Mouse (Mus musculus) erythroblast, embryonic 14.5 days (primary cell): ENCODE data around the gene Prpf40a. TPM values are rescaled to one million over a fixed set of nuclear protein-coding genes. Genes with fewer than 3 reads are reported as not detected.
A peak's percentile ranks its signal among the peaks of the same experiment; 100 is the strongest.

Source experiments
- H3K27me3 ChIP-seq: 2 replicates; pipeline ENCODE4 v1.6.1; 2012; ENCODE audit warnings: inconsistent platforms; ENCODE audit not compliant: control insufficient read depth
- H3K36me3 ChIP-seq: 2 replicates; pipeline ENCODE4 v1.6.1; 2012; ENCODE audit warnings: mild to moderate bottlenecking, inconsistent platforms; ENCODE audit not compliant: control insufficient read depth
- H3K4me1 ChIP-seq: 2 replicates; pipeline ENCODE4 v1.6.1; 2012; ENCODE audit warnings: inconsistent platforms; ENCODE audit not compliant: control insufficient read depth
- H3K4me3 ChIP-seq: replicated peaks from 2 replicates; pipeline ENCODE3; 2012; ENCODE audit warnings: moderate library complexity, mild to moderate bottlenecking, inconsistent platforms
- H3K9me3 ChIP-seq: 2 replicates; pipeline ENCODE4 v1.6.1; 2012; ENCODE audit warnings: low read length, inconsistent platforms, mixed read lengths; ENCODE audit not compliant: control insufficient read depth
- GATA1 ChIP-seq: IDR thresholded peaks from 2 replicates; pipeline ENCODE4 v1.6.1; 2012; ENCODE audit warnings: low read length, inconsistent platforms, mixed read lengths
- TAL1 ChIP-seq: IDR thresholded peaks from 3 replicates; pipeline ENCODE4 v1.6.1; 2012; ENCODE audit warnings: low read length, inconsistent platforms, mixed read lengths
- polyA plus RNA-seq: library from polyadenylated mRNA; stranded (reverse); fragments of >175 nt; gene quantifications from 2 replicates; pipeline ENCODE4 v1.2.3, GENCODE M21; 2012

The Prpf40a gene
- polyA plus RNA-seq, 1 experiment = 0.88 TPM

DNA sequence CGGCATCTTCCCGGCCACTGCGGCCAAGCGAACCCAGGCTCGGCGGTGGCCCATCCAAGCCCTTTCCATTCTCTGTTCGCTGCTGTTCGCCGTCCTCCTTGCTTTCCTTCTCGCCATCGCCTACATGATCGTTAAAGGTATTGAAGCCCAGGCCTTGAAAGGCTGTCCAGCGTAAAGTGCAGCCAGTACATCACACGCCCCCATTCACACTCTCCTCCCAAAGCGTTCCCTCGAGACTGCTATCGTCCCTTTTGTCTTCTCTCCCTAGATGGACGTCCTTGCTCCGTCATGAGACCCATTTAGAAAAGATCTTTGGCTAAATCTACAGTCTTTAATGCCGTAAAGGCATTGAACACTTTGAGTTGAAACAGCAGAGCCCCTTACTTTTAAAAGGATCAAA lies 1.3 kb upstream of the Prpf40a start:
- H3K4me1 ChIP-seq = peaks cover 33% of the 10 kb centered on the region
- H3K9me3 ChIP-seq = no peaks in the 10 kb centered on the region
- peaks cover 65% of the 10 kb centered on the region for H3K36me3 ChIP-seq
- no peaks in the 10 kb centered on the region for H3K27me3 ChIP-seq
- peak overlapping the region; percentile 70 for H3K4me3 ChIP-seq
- TF ChIP-seq TAL1 (no peak), GATA1 (no peak)

GRCm38 (mm10) chr2:53191523-53192220 lies 588 bp upstream of the Prpf40a start, which contains the start of gene Arl6ip6:
TSS of gene Arl6ip6 (plus strand) at chr2:53191726.
- TF ChIP-seq TAL1 (no peak), GATA1 (no peak)
- Histone ChIP-seq H3K4me1 (peaks cover 36% of the 10 kb centered on the region), H3K9me3 (no peaks in the 10 kb centered on the region), H3K36me3 (peaks cover 63% of the 10 kb centered on the region), H3K27me3 (no peaks in the 10 kb centered on the region), H3K4me3 (peak within 1 kb of the TSS; percentile 70)

GRCm38 (mm10) chr2:53189811-53190210 lies 1.3 kb downstream of the Prpf40a start:
- Histone ChIP-seq H3K4me3 (peak overlapping the region; percentile 70), H3K36me3 (peaks cover 61% of the 10 kb centered on the region), H3K9me3 (no peaks in the 10 kb centered on the region), H3K27me3 (no peaks in the 10 kb centered on the region), H3K4me1 (peaks cover 31% of the 10 kb centered on the region)
- TF ChIP-seq TAL1 (no peak), GATA1 (no peak)

DNA sequence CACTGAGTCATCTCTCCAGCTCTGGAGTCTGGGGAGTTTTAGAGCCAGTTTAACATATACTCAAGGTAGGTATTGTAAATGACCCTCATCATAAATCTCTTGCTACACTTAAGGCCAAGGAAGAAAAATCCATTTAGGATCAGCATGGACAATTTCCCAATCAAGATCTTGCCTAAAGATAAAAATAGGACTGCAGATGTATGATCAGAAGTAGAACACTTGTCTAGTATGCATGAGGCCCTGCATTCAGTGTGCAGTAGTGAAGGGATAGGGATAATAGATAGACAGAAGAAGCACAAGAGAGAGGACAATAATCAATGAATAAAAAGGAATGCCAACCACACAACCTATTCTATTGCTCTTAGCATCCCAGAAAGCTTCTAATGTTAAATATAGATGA lies 11.2 kb downstream of the Prpf40a start:
- Histone ChIP-seq H3K9me3 (no peaks in the 10 kb centered on the region), H3K4me3 (no peak overlapping the region), H3K4me1 (peaks cover 8% of the 10 kb centered on the region), H3K36me3 (peaks cover 46% of the 10 kb centered on the region), H3K27me3 (no peaks in the 10 kb centered on the region)
- peak; percentile 52; the same call in 1 of the 2 replicates for TF ChIP-seq GATA1
- no peak for TF ChIP-seq TAL1

DNA sequence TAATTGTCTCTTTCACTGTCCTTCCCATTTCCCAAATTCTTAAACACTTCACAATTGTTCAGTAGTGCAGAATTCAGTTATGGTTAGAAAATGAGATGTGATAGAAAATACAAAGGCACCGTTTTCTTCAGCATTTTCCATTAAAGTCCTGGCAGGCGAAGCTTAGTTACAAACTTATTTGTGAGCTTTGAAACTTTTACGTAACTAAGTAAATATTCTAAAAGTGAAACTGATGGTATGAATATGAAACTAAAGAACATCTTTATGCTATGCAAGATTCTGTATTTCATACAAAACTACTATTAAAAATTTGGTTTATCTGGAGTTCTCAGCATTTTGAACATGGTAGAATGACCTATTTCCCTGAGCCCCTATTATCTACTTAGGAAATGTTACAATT lies 12.1 kb downstream of the Prpf40a start:
- H3K9me3 ChIP-seq = no peaks in the 10 kb centered on the region
- no peaks in the 10 kb centered on the region for H3K27me3 ChIP-seq
- peaks cover 47% of the 10 kb centered on the region for H3K36me3 ChIP-seq
- no peak overlapping the region for H3K4me3 ChIP-seq
- TF ChIP-seq GATA1 = no peak
- TF ChIP-seq TAL1 = no peak
- peaks cover 8% of the 10 kb centered on the region for H3K4me1 ChIP-seq

- no peak for TF ChIP-seq TAL1
- no peak for TF ChIP-seq GATA1
- H3K36me3 ChIP-seq = peaks cover 44% of the 10 kb centered on the region
- no peaks in the 10 kb centered on the region for H3K27me3 ChIP-seq
- no peaks in the 10 kb centered on the region for H3K9me3 ChIP-seq
- H3K4me1 ChIP-seq = no peaks in the 10 kb centered on the region
- H3K4me3 ChIP-seq = no peak overlapping the region
Observed at GRCm38 (mm10) chr2:53173966-53174365, 17.1 kb downstream of the Prpf40a start.

GRCm38 (mm10) chr2:53146852-53147251 lies 44.2 kb downstream of the Prpf40a start:
- no peak for TF ChIP-seq GATA1
- TF ChIP-seq TAL1 = no peak
- peaks cover 93% of the 10 kb centered on the region for H3K36me3 ChIP-seq
- H3K27me3 ChIP-seq = no peaks in the 10 kb centered on the region
- H3K4me3 ChIP-seq = no peak overlapping the region
- H3K9me3 ChIP-seq = no peaks in the 10 kb centered on the region
- no peaks in the 10 kb centered on the region for H3K4me1 ChIP-seq

GRCm38 (mm10) chr2:53131567-53131966 lies 59.5 kb downstream of the Prpf40a start:
- TF ChIP-seq TAL1 (no peak), GATA1 (no peak)
- Histone ChIP-seq H3K9me3 (no peaks in the 10 kb centered on the region), H3K4me3 (no peak overlapping the region), H3K4me1 (no peaks in the 10 kb centered on the region), H3K36me3 (peaks cover 15% of the 10 kb centered on the region), H3K27me3 (no peaks in the 10 kb centered on the region)

DNA sequence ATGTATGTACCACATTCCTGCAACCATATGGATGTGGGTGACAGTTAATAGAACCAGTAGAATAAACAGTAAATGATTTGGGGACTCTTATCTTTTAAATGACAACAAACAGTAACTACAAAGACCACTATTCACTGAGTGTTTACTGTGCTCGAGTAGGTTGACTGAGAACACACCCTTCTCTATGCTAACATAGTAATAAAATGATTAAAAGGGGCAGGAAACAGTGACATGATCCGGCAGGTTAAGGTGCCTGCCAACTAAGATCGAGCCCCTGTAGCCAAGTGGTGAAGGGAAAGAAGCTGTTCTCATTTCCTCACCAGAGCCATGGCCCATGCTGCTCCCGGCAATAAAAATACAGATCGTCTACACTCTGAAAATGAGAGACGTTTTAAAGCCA lies 62.0 kb downstream of the Prpf40a start:
- no peaks in the 10 kb centered on the region for H3K9me3 ChIP-seq
- TF ChIP-seq GATA1 = no peak
- no peak for TF ChIP-seq TAL1

GRCm38 (mm10) chr2:53125998-53126397 lies 65.1 kb downstream of the Prpf40a start:
- H3K27me3 ChIP-seq = no peaks in the 10 kb centered on the region
- no peaks in the 10 kb centered on the region for H3K4me1 ChIP-seq
- no peaks in the 10 kb centered on the region for H3K9me3 ChIP-seq
- no peaks in the 10 kb centered on the region for H3K36me3 ChIP-seq
- TF ChIP-seq GATA1 = no peak
- no peak for TF ChIP-seq TAL1
- no peak overlapping the region for H3K4me3 ChIP-seq

More for the DNA sequence above, 62.0 kb downstream of the Prpf40a start:
- Histone ChIP-seq H3K27me3 (no peaks in the 10 kb centered on the region), H3K36me3 (no peaks in the 10 kb centered on the region), H3K4me1 (no peaks in the 10 kb centered on the region), H3K4me3 (no peak overlapping the region)
